Mouse (Mus musculus): Measurements from ENCODE around the gene Kyat3. TPM values are rescaled to one million over a fixed set of nuclear protein-coding genes. Genes with fewer than 3 reads are reported as not detected.
"Not testable (repeated sequence)": the region's sequence is repeated elsewhere in the genome, so short reads cannot be mapped to it uniquely, and the experiment has no call there.

Kyat3 gene
- 9.5 and 11.0 TPM in 2 replicates for polyA plus RNA-seq (2016; fragmentation: Nextera tagmentation; extraction: Ambion mirVana)

- Histone ChIP-seq H3K4me3 (peak within 1 kb of the TSS; percentile 58), H3K36me3 (no peaks in the 10 kb centered on the region; the same call in 1 of the 2 replicates), H3K27me3 (replicated peaks) (peaks cover 27% of the 10 kb centered on the region), H3K9ac (peak within 1 kb of the TSS; percentile 48), H3K4me1 (peaks cover 22% of the 10 kb centered on the region), H3K9me3 (replicated peaks) (no peaks in the 10 kb centered on the region), H3K4me2 (peak within 1 kb of the TSS; percentile 71), H3K27ac (0 out of 2 replicates have a peak within 1 kb of the TSS, but pooled peaks have one; percentile 63)
- WGBS (ENCODE audit: insufficient replicate concordance), result under 1% methylated on average over 48 of the region's 48 CpGs
- ATAC-seq, result peak; percentile 98
Measured at GRCm38 (mm10) chr3:142700442-142701322, at the start of gene Kyat3. Gene Kyat3, plus strand, starts transcription at chr3:142701051.

- Histone ChIP-seq H3K4me2 (no peak overlapping the region), H3K36me3 (no peaks in the 10 kb centered on the region), H3K27ac (no peak overlapping the region), H3K27me3 (replicated peaks) (no peaks in the 10 kb centered on the region), H3K4me3 (no peak overlapping the region), H3K4me1 (no peaks in the 10 kb centered on the region), H3K9me3 (replicated peaks) (0 out of 2 replicates have a peak, but pooled peaks cover 12% of the 10 kb centered on the region), H3K9ac (no peak overlapping the region)
- ATAC-seq, result no peak
- 84% methylated on average over 8 of the region's 8 CpGs for WGBS (ENCODE audit: insufficient replicate concordance)
Measured at GRCm38 (mm10) chr3:142664723-142665122, 36.1 kb upstream of the Kyat3 start.

- no peaks in the 10 kb centered on the region for H3K9me3 ChIP-seq (replicated peaks)
- 44% methylated on average over 1 of the region's 1 CpGs for WGBS (ENCODE audit: insufficient replicate concordance)
Measured at GRCm38 (mm10) chr3:142674607-142675006, 26.2 kb upstream of the Kyat3 start.

GRCm38 (mm10) chr3:142687939-142688338, 12.9 kb upstream of the Kyat3 start:
- Histone ChIP-seq H3K27ac (no peak overlapping the region), H3K9me3 (replicated peaks) (peaks cover 11% of the 10 kb centered on the region), H3K4me2 (peak overlapping the region; percentile 58), H3K27me3 (replicated peaks) (no peaks in the 10 kb centered on the region), H3K4me1 (peaks cover 6% of the 10 kb centered on the region), H3K36me3 (no peaks in the 10 kb centered on the region), H3K4me3 (peak overlapping the region; percentile 25), H3K9ac (no peak overlapping the region)
- 55% methylated on average over 23 of the region's 23 CpGs for WGBS (ENCODE audit: insufficient replicate concordance)
- ATAC-seq, result no peak; the same call in 1 of the 2 replicates

More at GRCm38 (mm10) chr3:142674607-142675006, 26.2 kb upstream of the Kyat3 start:
- Histone ChIP-seq H3K27ac (no peak overlapping the region), H3K4me1 (no peaks in the 10 kb centered on the region), H3K9ac (no peak overlapping the region), H3K36me3 (no peaks in the 10 kb centered on the region), H3K4me2 (no peak overlapping the region), H3K27me3 (replicated peaks) (no peaks in the 10 kb centered on the region), H3K4me3 (no peak overlapping the region)
- ATAC-seq, result no peak

GRCm38 (mm10) chr3:142688353-142688752, 12.5 kb upstream of the Kyat3 start:
- peak; percentile 62 for ATAC-seq
- Histone ChIP-seq H3K9ac (no peak overlapping the region), H3K4me2 (peak overlapping the region; percentile 58), H3K27ac (no peak overlapping the region), H3K4me1 (peaks cover 6% of the 10 kb centered on the region), H3K4me3 (peak overlapping the region; percentile 25), H3K27me3 (replicated peaks) (no peaks in the 10 kb centered on the region), H3K36me3 (no peaks in the 10 kb centered on the region), H3K9me3 (replicated peaks) (peaks cover 14% of the 10 kb centered on the region)
- WGBS (ENCODE audit: insufficient replicate concordance), result 34% methylated on average over 13 of the region's 13 CpGs

- WGBS (ENCODE audit: insufficient replicate concordance), result 19% methylated on average over 2 of the region's 2 CpGs
Measured at GRCm38 (mm10) chr3:142696517-142696916, 4.3 kb upstream of the Kyat3 start.

GRCm38 (mm10) chr3:142701407-142701989, 647 bp downstream of the Kyat3 start:
- ATAC-seq, result no peak
- H3K27ac ChIP-seq, result no peak overlapping the region
- WGBS (ENCODE audit: insufficient replicate concordance), result 17% methylated on average over 15 of the region's 15 CpGs

More at GRCm38 (mm10) chr3:142696517-142696916, 4.3 kb upstream of the Kyat3 start:
- H3K4me2 ChIP-seq, result no peak overlapping the region
- peaks cover 16% of the 10 kb centered on the region for H3K4me1 ChIP-seq
- H3K4me3 ChIP-seq, result no peak overlapping the region
- H3K9me3 ChIP-seq (replicated peaks), result 0 out of 2 replicates have a peak, but pooled peaks cover 10% of the 10 kb centered on the region
- no peaks in the 10 kb centered on the region for H3K36me3 ChIP-seq
- H3K27ac ChIP-seq, result no peak overlapping the region
- no peak overlapping the region for H3K9ac ChIP-seq
- no peak for ATAC-seq
- peaks cover 21% of the 10 kb centered on the region for H3K27me3 ChIP-seq (replicated peaks)

GRCm38 (mm10) chr3:142706581-142707444, 6.0 kb downstream of the Kyat3 start:
- 0 out of 2 replicates have a peak, but pooled peaks cover 12% of the 10 kb centered on the region for H3K4me1 ChIP-seq
- 76% methylated on average over 17 of the region's 17 CpGs for WGBS (ENCODE audit: insufficient replicate concordance)
- H3K36me3 ChIP-seq, result no peaks in the 10 kb centered on the region; the same call in 1 of the 2 replicates
- H3K27ac ChIP-seq, result no peak overlapping the region
- peaks cover 3% of the 10 kb centered on the region for H3K27me3 ChIP-seq (replicated peaks)
- H3K9ac ChIP-seq, result no peak overlapping the region
- no peak overlapping the region for H3K4me2 ChIP-seq
- ATAC-seq, result peak; percentile 42; the same call in 1 of the 2 replicates
- H3K9me3 ChIP-seq (replicated peaks), result no peaks in the 10 kb centered on the region
- no peak overlapping the region for H3K4me3 ChIP-seq

More at GRCm38 (mm10) chr3:142701407-142701989, 647 bp downstream of the Kyat3 start:
- Histone ChIP-seq H3K4me3 (peak overlapping the region; percentile 58), H3K27me3 (replicated peaks) (peaks cover 27% of the 10 kb centered on the region), H3K9me3 (replicated peaks) (no peaks in the 10 kb centered on the region), H3K4me2 (peak overlapping the region; percentile 71), H3K36me3 (no peaks in the 10 kb centered on the region; the same call in 1 of the 2 replicates), H3K9ac (peak overlapping the region; percentile 48), H3K4me1 (peaks cover 22% of the 10 kb centered on the region)

- H3K9me3 ChIP-seq (replicated peaks); H3K4me1 ChIP-seq; H3K4me3 ChIP-seq; H3K27ac ChIP-seq; H3K9ac ChIP-seq; H3K27me3 ChIP-seq (replicated peaks); H3K36me3 ChIP-seq: not testable (repeated sequence)
- ATAC-seq, result peak; percentile 27; the same call in 1 of the 2 replicates
- WGBS (ENCODE audit: insufficient replicate concordance), result 48% methylated on average over 13 of the region's 13 CpGs
- peak overlapping the region; percentile 29; the same call in 1 of the 2 replicates for H3K4me2 ChIP-seq
Measured at GRCm38 (mm10) chr3:142708181-142708848, 7.5 kb downstream of the Kyat3 start.

GRCm38 (mm10) chr3:142708849-142709419, 8.1 kb downstream of the Kyat3 start:
- Histone ChIP-seq H3K36me3 (peaks cover 6% of the 10 kb centered on the region), H3K9me3 (replicated peaks) (0 out of 2 replicates have a peak, but pooled peaks cover 6% of the 10 kb centered on the region), H3K9ac (no peak overlapping the region), H3K27me3 (replicated peaks) (no peaks in the 10 kb centered on the region), H3K4me3 (no peak overlapping the region), H3K4me2 (peak overlapping the region; percentile 29; the same call in 1 of the 2 replicates), H3K4me1 (0 out of 2 replicates have a peak, but pooled peaks cover 9% of the 10 kb centered on the region), H3K27ac (no peak overlapping the region)
- WGBS (ENCODE audit: insufficient replicate concordance), result 43% methylated on average over 13 of the region's 13 CpGs
- no peak for ATAC-seq

Measured in liver, embryonic 12.5 days (tissue).